In genomic region chr2:14073008-14073361, GRCm38 (mm10) we compare ENCODE assay signal across 8 mouse cellular contexts. TPM values are rescaled to one million over a fixed set of nuclear protein-coding genes. Genes with fewer than 3 reads are reported as not detected.
DNase-seq lines count a peak whose midpoint lies in the region; ATAC-seq and TF ChIP-seq lines count a peak whose summit lies in the region.

No protein-coding gene starts in this region.

- DNase-seq in embryo, embryonic 10.5 days (ENCODE audit: low spot score), result peak; percentile 15
- no peak for DNase-seq in embryo, embryonic 11 days
- no peak for DNase-seq in testis, postnatal 10 days (ENCODE audit: low spot score)
- DNase-seq in liver, embryonic 14.5 days (ENCODE audit: low read depth in 3 of 3, low spot score in 3 of 3), result no peak
- DNase-seq in layer of hippocampus, adult 9-11 months, result no peak
- no peak for DNase-seq in thymus, adult 2 months
- no peak for DNase-seq in adrenal gland, postnatal 4 days (ENCODE audit: low spot score in 2 of 2)

- H3K9me3 ChIP-seq in liver, embryonic 14.5 days (ENCODE audit: control insufficient read depth, low read length), result no peaks in the 10 kb centered on the region

- H3K4me2 ChIP-seq in liver, embryonic 14.5 days (ENCODE audit: low read depth), result peak overlapping the region; percentile 92

- H3K9ac ChIP-seq in liver, embryonic 14.5 days (replicated peaks), result peak overlapping the region; percentile 98

- no peak for TF ChIP-seq CTCF in testis, adult 2 months (IDR thresholded peaks at IDR 0.05; ENCODE audit: control insufficient read depth, insufficient read depth, insufficient replicate concordance, low read depth, low read length)
- no peak for TF ChIP-seq CTCF in liver, embryonic 14.5 days (IDR thresholded peaks at IDR 0.05; ENCODE audit: low read depth)
- no peak for TF ChIP-seq CTCF in thymus, adult 2 months (IDR thresholded peaks at IDR 0.05; ENCODE audit: borderline replicate concordance, control insufficient read depth, extremely low read depth, insufficient read depth, low read length, poor library complexity)

- no peaks in the 10 kb centered on the region for H3K27me3 ChIP-seq in testis, adult 2 months (ENCODE audit: control insufficient read depth, insufficient read depth, low read length)
- no peaks in the 10 kb centered on the region for H3K27me3 ChIP-seq in liver, embryonic 14.5 days (ENCODE audit: control insufficient read depth, insufficient read depth, low read length)
- H3K27me3 ChIP-seq in thymus, adult 2 months (ENCODE audit: control insufficient read depth, insufficient read depth, low read length), result no peaks in the 10 kb centered on the region

- no peak for TF ChIP-seq EP300 in liver, embryonic 14.5 days (IDR thresholded peaks at IDR 0.05; ENCODE audit: low read depth)

- 9% methylated on average over 8 of the region's 8 CpGs for WGBS in liver, embryonic 14.5 days (ENCODE audit: insufficient replicate concordance)
- WGBS in thymus, adult 2 months, result 18% methylated on average over 8 of the region's 8 CpGs

- no peak for TF ChIP-seq POLR2A in testis, adult 2 months (IDR thresholded peaks at IDR 0.05; ENCODE audit: control insufficient read depth, low read depth, low read length)
- TF ChIP-seq POLR2A in thymus, adult 2 months (IDR thresholded peaks at IDR 0.05; ENCODE audit: control insufficient read depth, extremely low read depth, insufficient read depth, low read length, poor library complexity), result no peak

- peak overlapping the region; percentile 100; the same call in 1 of the 2 replicates for H3K4me3 ChIP-seq in testis, adult 2 months (ENCODE audit: control insufficient read depth, low read depth, low read length)
- H3K4me3 ChIP-seq in liver, embryonic 14.5 days (ENCODE audit: insufficient read depth in 1 of 2, low read depth in 2 of 2, low read length in 2 of 2), result peak overlapping the region; percentile 73 to 98
- no peak overlapping the region for H3K4me3 ChIP-seq in thymus, adult 2 months (ENCODE audit: control insufficient read depth, insufficient read depth, low read length)

- peak overlapping the region; percentile 98; the same call in 1 of the 2 replicates for H3K27ac ChIP-seq in testis, adult 2 months (ENCODE audit: control insufficient read depth, insufficient read depth, low read depth, low read length)
- peak overlapping the region; percentile 100 for H3K27ac ChIP-seq in liver, embryonic 14.5 days
- H3K27ac ChIP-seq in thymus, adult 2 months (ENCODE audit: control insufficient read depth, insufficient read depth, low read length), result no peak overlapping the region; the same call in 1 of the 2 replicates

- ATAC-seq in liver, embryonic 14.5 days (ENCODE audit: insufficient read depth), result no peak

- no peaks in the 10 kb centered on the region; the same call in 1 of the 2 replicates for H3K4me1 ChIP-seq in testis, adult 2 months (ENCODE audit: control insufficient read depth, insufficient read depth, low read length)
- H3K4me1 ChIP-seq in liver, embryonic 14.5 days (replicated peaks; ENCODE audit: control insufficient read depth in 2 of 2, insufficient read depth in 2 of 2, low read length in 1 of 2), result peaks cover 16 to 23% of the 10 kb centered on the region in 2 experiments
- peaks cover 2% of the 10 kb centered on the region; the same call in 1 of the 2 replicates for H3K4me1 ChIP-seq in thymus, adult 2 months (replicated peaks; ENCODE audit: control insufficient read depth, insufficient read depth, low read length)

- no peaks in the 10 kb centered on the region for H3K36me3 ChIP-seq in testis, adult 2 months (ENCODE audit: control insufficient read depth, insufficient read depth, low read length)
- H3K36me3 ChIP-seq in liver, embryonic 14.5 days (replicated peaks; ENCODE audit: control insufficient read depth, insufficient read depth, low read depth), result no peaks in the 10 kb centered on the region
- H3K36me3 ChIP-seq in thymus, adult 2 months (ENCODE audit: control insufficient read depth, insufficient read depth, low read length), result no peaks in the 10 kb centered on the region

RNA-seq across cellular contexts. Expression of gene Stam, which starts 0.9 kb away (rescaled TPM):
- polyA plus RNA-seq in testis, adult 2 months (2012; rRNA removed), result 8.1 and 8.3 TPM in 2 replicates
- polyA plus RNA-seq in liver, embryonic 14.5 days (2012; rRNA removed), result 8.3 and 10.4 TPM in 2 replicates
- polyA plus RNA-seq in liver, embryonic 14.5 days (2014; fragmentation: Nextera tagmentation; extraction: Ambion mirVana), result 24.8 and 25.6 TPM in 2 replicates
- polyA plus RNA-seq in thymus, adult 2 months (2012; rRNA removed), result 18.7 and 21.1 TPM in 2 replicates
- 10 to 100 TPM; 52.5 to 54.9 TPM for total RNA-seq in adrenal gland, postnatal 4 days (2021)

RNA-seq across cellular contexts. Expression of gene Hacd1, which starts 17.1 kb away (rescaled TPM):
- polyA plus RNA-seq in testis, adult 2 months (2012; rRNA removed), result 45.7 and 49.9 TPM in 2 replicates
- polyA plus RNA-seq in liver, embryonic 14.5 days (2012; rRNA removed), result 20.6 and 30.3 TPM in 2 replicates
- polyA plus RNA-seq in liver, embryonic 14.5 days (2014; fragmentation: Nextera tagmentation; extraction: Ambion mirVana), result 58.0 and 60.7 TPM in 2 replicates
- 20.7 and 24.2 TPM in 2 replicates for polyA plus RNA-seq in thymus, adult 2 months (2012; rRNA removed)
- total RNA-seq in adrenal gland, postnatal 4 days (2021), result 10 to 100 TPM; 35.0 to 43.6 TPM
